Comparison of ENCODE assay signal across 8 mouse cellular contexts in genomic region chr7:132898234-132898633, GRCm38 (mm10). TPM values are rescaled to one million over a fixed set of nuclear protein-coding genes. Genes with fewer than 3 reads are reported as not detected.
DNase-seq lines count a peak whose midpoint lies in the region; ATAC-seq lines count a peak whose summit lies in the region.

No protein-coding gene starts in this region.

- 72% methylated on average over 2 of the region's 2 CpGs for WGBS in liver, embryonic 12.5 days (ENCODE audit: insufficient replicate concordance)
- WGBS in liver, embryonic 13.5 days (ENCODE audit: insufficient replicate concordance): 63% methylated on average over 2 of the region's 2 CpGs
- WGBS in forebrain, embryonic 16.5 days: 96% methylated on average over 2 of the region's 2 CpGs

- H3K36me3 ChIP-seq in liver, embryonic 12.5 days: no peaks in the 10 kb centered on the region
- H3K36me3 ChIP-seq in liver, embryonic 13.5 days: no peaks in the 10 kb centered on the region
- no peaks in the 10 kb centered on the region for H3K36me3 ChIP-seq in forebrain, embryonic 16.5 days (ENCODE audit: control insufficient read depth, insufficient read depth)

- no peak for ATAC-seq in liver, embryonic 12.5 days
- ATAC-seq in liver, embryonic 13.5 days (ENCODE audit: low read depth): no peak
- no peak for ATAC-seq in forebrain, embryonic 16.5 days

- H3K27me3 ChIP-seq in liver, embryonic 12.5 days (replicated peaks): peaks cover 4% of the 10 kb centered on the region; the same call in 1 of the 2 replicates
- H3K27me3 ChIP-seq in liver, embryonic 13.5 days: no peaks in the 10 kb centered on the region
- H3K27me3 ChIP-seq in forebrain, embryonic 16.5 days (replicated peaks; ENCODE audit: control insufficient read depth, insufficient read depth, low read length): no peaks in the 10 kb centered on the region

- H3K4me2 ChIP-seq in liver, embryonic 12.5 days: no peak overlapping the region
- H3K4me2 ChIP-seq in liver, embryonic 13.5 days: no peak overlapping the region
- no peak overlapping the region for H3K4me2 ChIP-seq in forebrain, embryonic 16.5 days (ENCODE audit: low read length)

- H3K9ac ChIP-seq in liver, embryonic 12.5 days: no peak overlapping the region
- H3K9ac ChIP-seq in liver, embryonic 13.5 days: no peak overlapping the region
- no peak overlapping the region for H3K9ac ChIP-seq in forebrain, embryonic 16.5 days (replicated peaks; ENCODE audit: low read depth, low read length)

- no peaks in the 10 kb centered on the region for H3K9me3 ChIP-seq in liver, embryonic 12.5 days (replicated peaks)
- H3K9me3 ChIP-seq in liver, embryonic 13.5 days (replicated peaks): no peaks in the 10 kb centered on the region
- H3K9me3 ChIP-seq in forebrain, embryonic 16.5 days (ENCODE audit: control insufficient read depth, low read length): peaks cover 3% of the 10 kb centered on the region; the same call in 1 of the 2 replicates

- H3K27ac ChIP-seq in liver, embryonic 12.5 days: no peak overlapping the region
- H3K27ac ChIP-seq in liver, embryonic 13.5 days: no peak overlapping the region
- H3K27ac ChIP-seq in forebrain, embryonic 16.5 days (ENCODE audit: low read length): no peak overlapping the region

- no peak overlapping the region for H3K4me3 ChIP-seq in liver, embryonic 12.5 days
- H3K4me3 ChIP-seq in liver, embryonic 13.5 days (replicated peaks): no peak overlapping the region
- H3K4me3 ChIP-seq in forebrain, embryonic 16.5 days (replicated peaks; ENCODE audit: low read length): no peak overlapping the region

- peak; percentile 22 for DNase-seq in cerebellum, adult 11 months
- DNase-seq in cerebellum, adult 8-10 months: no peak
- DNase-seq in liver: peak; percentile 44
- peak; percentile 30 for DNase-seq in liver, embryonic 13.5 days
- DNase-seq in thymus, postnatal 0 days (ENCODE audit: low spot score): peak; percentile 50
- DNase-seq in Muller cell, postnatal 12 days (ENCODE audit: inconsistent ontology term): no peak

- H3K4me1 ChIP-seq in liver, embryonic 12.5 days: no peaks in the 10 kb centered on the region
- no peaks in the 10 kb centered on the region for H3K4me1 ChIP-seq in liver, embryonic 13.5 days (replicated peaks)
- H3K4me1 ChIP-seq in forebrain, embryonic 16.5 days (replicated peaks; ENCODE audit: control insufficient read depth, insufficient read depth, low read length): 0 out of 2 replicates have a peak, but pooled peaks cover 3% of the 10 kb centered on the region

RNA-seq across cellular contexts. Expression of gene Zranb1, which starts 32.7 kb away (rescaled TPM):
- 9.0 and 9.2 TPM in 2 replicates for polyA plus RNA-seq in liver, embryonic 12.5 days (2016; fragmentation: Nextera tagmentation; extraction: Ambion mirVana)
- polyA plus RNA-seq in liver, embryonic 13.5 days (2015; fragmentation: Nextera tagmentation; extraction: Ambion mirVana): 5.5 and 5.6 TPM in 2 replicates
- 9.7 and 12.7 TPM in 2 replicates for polyA plus RNA-seq in thymus, postnatal 0 days (2015; fragmentation: Nextera tagmentation; extraction: Ambion mirVana)
- polyA plus RNA-seq in forebrain, embryonic 16.5 days (2015; fragmentation: Nextera tagmentation; extraction: Ambion mirVana): 22.6 and 22.8 TPM in 2 replicates

RNA-seq across cellular contexts. Expression of gene Abraxas2, which starts 39.2 kb away (rescaled TPM):
- polyA plus RNA-seq in liver, embryonic 12.5 days (2016; fragmentation: Nextera tagmentation; extraction: Ambion mirVana): 17.7 and 18.1 TPM in 2 replicates
- 17.0 and 18.4 TPM in 2 replicates for polyA plus RNA-seq in liver, embryonic 13.5 days (2015; fragmentation: Nextera tagmentation; extraction: Ambion mirVana)
- polyA plus RNA-seq in thymus, postnatal 0 days (2015; fragmentation: Nextera tagmentation; extraction: Ambion mirVana): 29.7 and 34.6 TPM in 2 replicates
- 38.1 and 43.5 TPM in 2 replicates for polyA plus RNA-seq in forebrain, embryonic 16.5 days (2015; fragmentation: Nextera tagmentation; extraction: Ambion mirVana)

RNA-seq across cellular contexts. Expression of gene Eef1akmt2, which starts 45.8 kb away (rescaled TPM):
- 29.6 and 31.4 TPM in 2 replicates for polyA plus RNA-seq in liver, embryonic 12.5 days (2016; fragmentation: Nextera tagmentation; extraction: Ambion mirVana)
- 24.1 and 30.1 TPM in 2 replicates for polyA plus RNA-seq in liver, embryonic 13.5 days (2015; fragmentation: Nextera tagmentation; extraction: Ambion mirVana)
- polyA plus RNA-seq in thymus, postnatal 0 days (2015; fragmentation: Nextera tagmentation; extraction: Ambion mirVana): 74.9 and 77.4 TPM in 2 replicates
- polyA plus RNA-seq in forebrain, embryonic 16.5 days (2015; fragmentation: Nextera tagmentation; extraction: Ambion mirVana): 97.0 and 101 TPM in 2 replicates

Comparison
In these comparisons a context has a peak if more than half of its experiments do, and no peak if none do; other contexts are left out.
1. DNase-seq: peak in cerebellum, adult 11 months (single experiment), liver (single experiment), liver, embryonic 13.5 days (single experiment) and thymus, postnatal 0 days (single experiment); none in cerebellum, adult 8-10 months (single experiment) and Muller cell, postnatal 12 days (single experiment).